16 mouse cellular contexts compared by ENCODE assay signal in the genomic region with DNA sequence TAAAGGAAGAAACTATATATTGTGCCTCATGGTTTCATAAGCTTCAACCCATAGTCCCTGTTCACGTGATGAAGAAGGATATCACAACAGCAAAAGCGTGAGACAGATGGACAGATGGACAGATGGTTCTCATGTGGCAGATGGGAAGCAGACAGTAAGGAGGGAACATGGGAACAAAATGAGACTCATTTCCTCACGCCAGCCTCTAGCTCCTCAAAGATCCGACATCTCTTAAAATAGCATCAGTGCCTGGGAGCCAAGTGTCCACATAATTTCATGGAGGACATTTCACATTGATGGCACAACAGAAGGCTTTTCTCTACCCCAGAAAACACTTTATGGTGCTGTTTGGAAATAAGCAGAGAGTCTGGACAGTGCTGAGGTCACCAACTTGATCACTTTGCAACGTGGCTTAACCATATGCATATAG.
DNase-seq lines count a peak whose midpoint lies in the region; ATAC-seq and TF ChIP-seq lines count a peak whose summit lies in the region.
"Had no signal": no experiment of that assay in that cellular context is flagged by ENCODE, and none has a peak within 500 bp of the region (broad histone marks: within the 10 kb centered on the region; RNA-seq: fewer than 3 reads in every experiment).

No protein-coding gene starts in this region.

- 63% methylated on average over 5 of the region's 5 CpGs for WGBS in forebrain, postnatal 0 days
- WGBS in forebrain, embryonic 12.5 days, result 88% methylated on average over 5 of the region's 5 CpGs

- H3K4me1 ChIP-seq in forebrain, postnatal 0 days (ENCODE audit: insufficient read depth), result no peaks in the 10 kb centered on the region
- no peaks in the 10 kb centered on the region for H3K4me1 ChIP-seq in forebrain, embryonic 12.5 days
- H3K4me1 ChIP-seq: embryonic facial prominence, embryonic 13.5 days; forebrain, embryonic 10.5 days; limb, embryonic 10.5 days; liver, embryonic 13.5 days had no signal

- no peaks in the 10 kb centered on the region for H3K27me3 ChIP-seq in forebrain, postnatal 0 days (ENCODE audit: insufficient read depth, low read length)
- no peaks in the 10 kb centered on the region for H3K27me3 ChIP-seq in forebrain, embryonic 12.5 days
- H3K27me3 ChIP-seq: embryonic facial prominence, embryonic 13.5 days; liver, embryonic 13.5 days; Patski had no signal

- no peak overlapping the region for H3K4me3 ChIP-seq in forebrain, postnatal 0 days (ENCODE audit: low read depth, low read length)
- H3K4me3 ChIP-seq in forebrain, embryonic 12.5 days (replicated peaks), result no peak overlapping the region
- H3K4me3 ChIP-seq: embryonic facial prominence, embryonic 13.5 days; forebrain, embryonic 10.5 days; limb, embryonic 10.5 days; liver, embryonic 13.5 days had no signal

- H3K27ac ChIP-seq in forebrain, postnatal 0 days (ENCODE audit: low read depth, low read length), result no peak overlapping the region
- no peak overlapping the region for H3K27ac ChIP-seq in forebrain, embryonic 12.5 days
- H3K27ac ChIP-seq: embryonic facial prominence, embryonic 13.5 days; forebrain, embryonic 10.5 days; kidney, postnatal 0 days; limb, embryonic 10.5 days; liver, embryonic 13.5 days had no signal

- peak; percentile 47 for DNase-seq in forebrain, postnatal 0 days
- peak; percentile 86 for DNase-seq in brain, adult 2 months (ENCODE audit: low read depth, low spot score)
- DNase-seq in cerebellum, adult 9-11 months, result peak; percentile 69
- peak; percentile 42 for DNase-seq in layer of hippocampus, adult 9-11 months
- no peak for DNase-seq in spleen, adult 18-20 months
- no peak for DNase-seq in lung, postnatal 25 days (ENCODE audit: low spot score)
- no peak for DNase-seq in kidney, postnatal 25 days
- DNase-seq: heart, postnatal 36 days; liver, embryonic 13.5 days; lung, postnatal 10 days had no signal

- ATAC-seq in forebrain, postnatal 0 days, result peak; percentile 71
- ATAC-seq in forebrain, embryonic 12.5 days (ENCODE audit: low FRiP score), result no peak
- ATAC-seq: Patski had no signal

- H3K9ac ChIP-seq in forebrain, postnatal 0 days, result no peak overlapping the region
- no peak overlapping the region for H3K9ac ChIP-seq in forebrain, embryonic 12.5 days
- H3K9ac ChIP-seq: embryonic facial prominence, embryonic 13.5 days; liver, embryonic 13.5 days had no signal

- no peaks in the 10 kb centered on the region for H3K9me3 ChIP-seq in forebrain, postnatal 0 days (ENCODE audit: low read length)
- no peaks in the 10 kb centered on the region for H3K9me3 ChIP-seq in forebrain, embryonic 12.5 days
- H3K9me3 ChIP-seq: embryonic facial prominence, embryonic 13.5 days; forebrain, embryonic 10.5 days; limb, embryonic 10.5 days; liver, embryonic 13.5 days had no signal

- TF ChIP-seq CTCF in forebrain, postnatal 0 days (IDR thresholded peaks at IDR 0.05; ENCODE audit: low read depth), result no peak

- H3K36me3 ChIP-seq in forebrain, postnatal 0 days (ENCODE audit: insufficient read depth), result no peaks in the 10 kb centered on the region
- H3K36me3 ChIP-seq in forebrain, embryonic 12.5 days (replicated peaks), result no peaks in the 10 kb centered on the region
- H3K36me3 ChIP-seq: embryonic facial prominence, embryonic 13.5 days; forebrain, embryonic 10.5 days; limb, embryonic 10.5 days; liver, embryonic 13.5 days had no signal

- no peak overlapping the region for H3K4me2 ChIP-seq in forebrain, postnatal 0 days (ENCODE audit: low read depth)
- H3K4me2 ChIP-seq in forebrain, embryonic 12.5 days, result no peak overlapping the region
- H3K4me2 ChIP-seq: embryonic facial prominence, embryonic 13.5 days; liver, embryonic 13.5 days had no signal

Comparison
In these comparisons a context has a peak if more than half of its experiments do, and no peak if none do; other contexts are left out.
1. DNase-seq: peak in forebrain, postnatal 0 days (single experiment), brain, adult 2 months (single experiment), cerebellum, adult 9-11 months (single experiment) and layer of hippocampus, adult 9-11 months (single experiment); none in spleen, adult 18-20 months (0 of 2), lung, postnatal 25 days (single experiment) and kidney, postnatal 25 days (0 of 2).